Mouse (Mus musculus) kidney, postnatal 0 days (tissue): ENCODE measurements around the gene Gm11172. TPM values are rescaled to one million over a fixed set of nuclear protein-coding genes. Genes with fewer than 3 reads are reported as not detected.

ENCODE experiments used
- ATAC-seq: fragments of 200-750 bp; cut with Nextera tagmentation; replicated peaks from 2 replicates; pipeline ENCODE4 v1.8.0; 2017; ENCODE audit warnings: low read depth, moderate number of reproducible peaks, moderate TSS enrichment, moderate library complexity; ENCODE audit not compliant: low FRiP score
- DNase-seq: peaks from one replicate; pipeline ENCODE4 v3.0.0-alpha.2; 2016; ENCODE audit warnings: low spot score
- H3K27ac ChIP-seq: fragments of 300-500 bp; sonication (generic); 2 replicates; pipeline ENCODE4 v1.5.1; 2014; ENCODE audit warnings: mild to moderate bottlenecking
- H3K27me3 ChIP-seq: fragments of 300-500 bp; sonication (generic); 2 replicates; pipeline ENCODE4 v1.6.1; 2014; ENCODE audit warnings: low read length, mixed read lengths; ENCODE audit not compliant: insufficient read depth
- H3K36me3 ChIP-seq: fragments of 300-500 bp; sonication (generic); 2 replicates; pipeline ENCODE4 v1.6.1; 2014; ENCODE audit warnings: low read length, mixed read lengths; ENCODE audit not compliant: insufficient read depth
- H3K4me1 ChIP-seq: fragments of 300-500 bp; sonication (generic); replicated peaks from 2 replicates; pipeline ENCODE4 v1.6.1; 2014; ENCODE audit warnings: antibody characterized with exemption, low read length, mixed read lengths; ENCODE audit not compliant: insufficient read depth
- H3K4me2 ChIP-seq: fragments of 300-500 bp; sonication (generic); 2 replicates; pipeline ENCODE4 v1.6.1; 2014; ENCODE audit warnings: mild to moderate bottlenecking, low read length, moderate library complexity, mixed read lengths
- H3K4me3 ChIP-seq: fragments of 300-500 bp; sonication (generic); replicated peaks from 2 replicates; pipeline ENCODE4 v1.5.1; 2014; ENCODE audit warnings: low read depth, low read length
- H3K9ac ChIP-seq: fragments of 300-500 bp; sonication (generic); 2 replicates; pipeline ENCODE4 v1.6.1; 2014; ENCODE audit warnings: low read depth, low read length
- H3K9me3 ChIP-seq: fragments of 300-500 bp; sonication (generic); replicated peaks from 2 replicates; pipeline ENCODE4 v1.6.1; 2016; ENCODE audit warnings: low read length, inconsistent platforms, mixed read lengths
- CTCF ChIP-seq: IDR thresholded peaks from 2 replicates; pipeline ENCODE4 v1.5.1; 2016; ENCODE audit warnings: antibody characterized with exemption, low read depth, mild to moderate bottlenecking, moderate library complexity
- WGBS: fragments of 180-500 bp; shearing (Covaris S2); extraction: QIAGEN DNeasy Blood & Tissue Kit; methylation state at CpG from one replicate; pipeline ENCODE4 v1.1.7; 2014; 5-methylcytosine and 5-hydroxymethylcytosine counted together
- polyA plus RNA-seq: library from polyadenylated mRNA; unstranded; fragments of >200 nt; fragmentation: Nextera tagmentation; extraction: Ambion mirVana; gene quantifications from 2 replicates; pipeline ENCODE4 v1.2.1, GENCODE M21; 2015

The Gm11172 gene
- polyA plus RNA-seq, 1 experiment from 2014 or later, result not detected

DNA sequence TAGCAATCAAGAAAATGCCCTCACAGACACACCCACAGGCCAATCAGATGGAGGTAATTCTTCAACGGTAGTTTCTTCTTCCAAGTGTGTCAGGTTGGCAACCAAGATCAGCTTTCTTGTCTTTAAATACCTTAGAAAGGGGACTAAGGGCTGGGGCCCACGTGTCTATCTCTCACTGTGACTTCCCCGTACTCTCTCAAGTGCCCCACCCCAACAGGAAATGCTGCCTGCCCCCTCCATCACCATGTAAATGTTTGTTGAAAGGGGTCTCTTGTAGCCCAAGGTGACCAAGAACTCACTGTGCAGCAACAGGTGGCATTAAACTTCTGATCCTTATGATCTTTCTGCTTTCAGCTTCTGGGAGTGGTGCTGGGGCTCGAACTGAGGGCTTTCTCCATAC, 1.0 kb downstream of the Gm11172 start:
- WGBS, result 84% methylated on average over 4 of the region's 4 CpGs
- TF ChIP-seq CTCF, result no peak
- no peak for ATAC-seq

GRCm38 (mm10) chr16:10814864-10815263, 2.1 kb downstream of the Gm11172 start:
- WGBS, result 56% methylated on average over 4 of the region's 4 CpGs
- Histone ChIP-seq H3K9ac (no peak overlapping the region), H3K9me3 (no peaks in the 10 kb centered on the region), H3K4me1 (no peaks in the 10 kb centered on the region), H3K27me3 (no peaks in the 10 kb centered on the region), H3K4me3 (no peak overlapping the region), H3K36me3 (no peaks in the 10 kb centered on the region), H3K27ac (no peak overlapping the region), H3K4me2 (no peak overlapping the region)
- DNase-seq (no peak), ATAC-seq (no peak)
- no peak for TF ChIP-seq CTCF

More for the DNA sequence above, 1.0 kb downstream of the Gm11172 start:
- no peaks in the 10 kb centered on the region for H3K9me3 ChIP-seq
- no peak overlapping the region for H3K9ac ChIP-seq
- H3K4me1 ChIP-seq, result no peaks in the 10 kb centered on the region
- H3K27me3 ChIP-seq, result no peaks in the 10 kb centered on the region
- H3K27ac ChIP-seq, result no peak overlapping the region
- no peak overlapping the region for H3K4me3 ChIP-seq
- no peak overlapping the region for H3K4me2 ChIP-seq
- H3K36me3 ChIP-seq, result no peaks in the 10 kb centered on the region
- DNase-seq, result no peak

DNA sequence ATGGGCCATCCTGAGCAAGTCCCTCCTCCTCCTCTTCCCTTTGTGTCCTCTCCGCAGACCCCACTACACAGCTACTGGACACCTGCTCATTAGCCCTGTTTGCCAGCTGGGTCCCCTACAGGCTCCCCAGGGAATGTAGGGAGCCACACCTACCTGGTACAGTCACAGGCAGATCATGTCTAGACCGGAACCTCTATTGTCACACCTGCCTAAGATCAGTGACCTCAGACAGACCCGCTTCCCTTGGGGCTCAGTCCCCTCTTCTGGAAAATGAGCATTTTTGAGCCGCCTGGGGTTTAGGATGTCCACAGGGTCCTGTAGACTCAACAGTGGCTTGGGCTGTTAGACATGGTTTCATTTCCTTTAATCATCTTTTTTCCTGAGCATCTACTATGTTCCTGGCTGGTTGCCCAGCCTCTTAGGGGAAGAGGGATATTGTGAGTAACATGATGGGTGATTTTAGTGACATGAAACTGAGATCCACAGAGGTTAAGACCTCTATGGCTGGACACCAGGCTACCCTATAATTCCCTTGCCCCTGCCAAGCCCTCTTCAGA, 5.9 kb downstream of the Gm11172 start:
- Histone ChIP-seq H3K27me3 (no peaks in the 10 kb centered on the region), H3K4me3 (no peak overlapping the region), H3K4me2 (no peak overlapping the region), H3K9me3 (no peaks in the 10 kb centered on the region), H3K4me1 (no peaks in the 10 kb centered on the region), H3K27ac (no peak overlapping the region), H3K36me3 (no peaks in the 10 kb centered on the region), H3K9ac (no peak overlapping the region)
- ATAC-seq (no peak), DNase-seq (no peak)
- no peak for TF ChIP-seq CTCF
- 82% methylated on average over 4 of the region's 4 CpGs for WGBS

DNA sequence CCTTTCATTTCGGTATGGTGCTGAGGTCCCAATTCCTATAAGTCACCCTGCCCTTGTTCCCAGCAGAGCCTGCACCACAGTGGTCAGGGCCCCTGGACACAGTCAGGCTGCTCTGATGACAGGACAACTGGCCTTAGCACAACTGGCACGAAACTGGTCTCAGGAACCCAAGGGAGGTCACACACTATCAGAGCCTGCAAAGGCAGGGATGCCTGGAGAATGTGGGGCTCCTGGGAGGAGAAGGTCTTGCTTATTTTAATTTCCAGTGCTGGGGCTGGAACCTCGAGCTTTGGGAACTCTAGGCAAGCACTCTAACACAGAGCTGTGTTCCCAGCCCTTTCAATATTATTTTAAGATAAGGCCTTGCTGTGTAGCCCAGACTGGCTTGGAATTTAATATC, 7.3 kb downstream of the Gm11172 start:
- H3K4me3 ChIP-seq, result no peak overlapping the region
- no peak overlapping the region for H3K4me2 ChIP-seq
- no peaks in the 10 kb centered on the region for H3K27me3 ChIP-seq
- H3K27ac ChIP-seq, result no peak overlapping the region
- TF ChIP-seq CTCF, result no peak
- no peaks in the 10 kb centered on the region for H3K4me1 ChIP-seq
- H3K9me3 ChIP-seq, result no peaks in the 10 kb centered on the region
- WGBS, result 70% methylated on average over 3 of the region's 3 CpGs
- ATAC-seq, result no peak
- no peak overlapping the region for H3K9ac ChIP-seq
- H3K36me3 ChIP-seq, result no peaks in the 10 kb centered on the region
- no peak for DNase-seq

DNA sequence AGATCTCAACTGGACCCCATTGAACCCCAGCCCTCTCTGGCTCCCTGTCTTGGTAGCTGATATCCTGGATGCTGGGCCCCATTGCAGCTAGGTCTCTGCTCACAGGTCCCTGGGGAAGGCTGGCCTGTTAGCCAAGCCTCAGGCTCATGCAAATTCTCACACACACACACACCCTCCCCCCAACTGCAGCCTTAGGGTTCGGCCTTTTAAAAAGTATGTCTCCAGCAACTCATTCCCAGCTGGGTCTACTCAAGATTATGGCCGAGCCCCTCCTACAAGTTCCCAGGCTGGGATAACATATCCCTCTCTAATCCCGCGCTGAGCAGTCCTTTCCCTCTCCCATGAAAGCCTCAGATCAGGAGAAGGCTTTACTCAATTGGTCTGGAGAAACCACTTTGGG, 8.7 kb downstream of the Gm11172 start:
- no peaks in the 10 kb centered on the region for H3K4me1 ChIP-seq
- H3K9ac ChIP-seq, result no peak overlapping the region
- WGBS, result 31% methylated on average over 4 of the region's 4 CpGs
- H3K9me3 ChIP-seq, result no peaks in the 10 kb centered on the region
- TF ChIP-seq CTCF, result no peak
- no peak overlapping the region for H3K4me2 ChIP-seq
- peak; percentile 65 for DNase-seq
- no peak overlapping the region for H3K27ac ChIP-seq
- ATAC-seq, result no peak; the same call in 1 of the 2 replicates
- H3K36me3 ChIP-seq, result no peaks in the 10 kb centered on the region
- no peak overlapping the region for H3K4me3 ChIP-seq
- H3K27me3 ChIP-seq, result no peaks in the 10 kb centered on the region

DNA sequence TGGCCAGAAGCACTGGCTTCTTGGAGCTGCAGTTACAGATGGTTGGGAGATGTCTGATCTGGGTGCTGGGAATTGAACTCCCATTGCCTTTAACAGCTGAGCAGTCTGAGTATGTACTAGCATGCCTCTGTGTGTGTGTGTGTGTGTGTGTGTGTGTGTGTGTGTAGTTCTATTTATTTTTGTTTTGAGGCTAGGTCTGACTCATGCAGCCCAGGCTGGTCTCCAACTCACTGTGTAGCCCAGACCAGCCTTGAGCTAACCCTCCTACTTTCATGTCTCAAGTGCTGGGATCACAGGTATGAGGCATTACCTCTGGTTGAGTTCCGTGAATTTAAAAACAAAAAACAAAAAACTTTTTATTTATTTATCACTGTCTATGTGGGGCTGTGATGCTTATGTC, 11.8 kb downstream of the Gm11172 start:
- 87% methylated on average over 1 of the region's 1 CpGs for WGBS
- no peak; the same call in 1 of the 2 replicates for ATAC-seq
- no peaks in the 10 kb centered on the region for H3K36me3 ChIP-seq
- H3K9me3 ChIP-seq, result no peaks in the 10 kb centered on the region
- no peak overlapping the region for H3K27ac ChIP-seq
- H3K4me3 ChIP-seq, result no peak overlapping the region
- no peak for DNase-seq
- H3K9ac ChIP-seq, result no peak overlapping the region
- no peaks in the 10 kb centered on the region for H3K4me1 ChIP-seq
- no peak overlapping the region for H3K4me2 ChIP-seq
- no peak for TF ChIP-seq CTCF
- H3K27me3 ChIP-seq, result no peaks in the 10 kb centered on the region

DNA sequence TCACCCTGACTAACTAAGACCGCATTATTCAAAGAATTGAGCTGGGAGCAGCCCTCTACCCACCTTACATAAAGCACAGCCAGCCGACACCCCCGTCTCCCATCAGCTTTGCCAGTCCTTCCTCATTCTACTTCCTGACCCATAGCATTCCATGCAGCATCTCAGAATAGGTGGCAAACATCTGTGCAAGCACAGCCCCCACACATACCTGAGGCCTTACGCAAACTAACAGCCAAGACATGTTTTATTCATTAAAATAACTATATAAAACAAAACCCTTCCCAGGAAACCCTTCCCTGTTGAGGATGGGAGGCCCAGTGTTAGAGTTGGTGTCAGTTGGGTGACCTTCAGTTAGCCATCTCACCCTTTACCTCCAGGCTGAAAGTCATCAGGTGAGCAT, 13.1 kb downstream of the Gm11172 start:
- Histone ChIP-seq H3K9me3 (no peaks in the 10 kb centered on the region), H3K4me2 (no peak overlapping the region), H3K4me1 (no peaks in the 10 kb centered on the region), H3K27me3 (no peaks in the 10 kb centered on the region), H3K9ac (no peak overlapping the region), H3K36me3 (no peaks in the 10 kb centered on the region), H3K4me3 (no peak overlapping the region), H3K27ac (no peak overlapping the region)
- no peak for DNase-seq
- 74% methylated on average over 4 of the region's 4 CpGs for WGBS
- no peak for TF ChIP-seq CTCF
- no peak for ATAC-seq
